Mouse (Mus musculus): ENCODE data around the gene Otof. TPM values are rescaled to one million over a fixed set of nuclear protein-coding genes. Genes with fewer than 3 reads are reported as not detected.

The Otof gene
- not detected for polyA plus RNA-seq (2017; shearing (Covaris generic))

GRCm38 (mm10) chr5:30461821-30462220 is at the start of gene Otof:
Otof (minus strand) TSS chr5:30461932.

GRCm38 (mm10) chr5:30465861-30466260 is 4.1 kb upstream of the Otof start, which contains the start of gene 1700001C02Rik:
1700001C02Rik (plus strand) TSS chr5:30466047.

Other genes starting within 250 kb of the Otof start
- 20.6 TPM for gene Selenoi, start 229.4 kb downstream of the Otof start, polyA plus RNA-seq (2017; shearing (Covaris generic))
- 6.0 TPM for gene Drc1, start 180.5 kb downstream of the Otof start, polyA plus RNA-seq (2017; shearing (Covaris generic))
- gene 1700001C02Rik, start 4.1 kb upstream of the Otof start, polyA plus RNA-seq (2017; shearing (Covaris generic)) = not detected
- not detected for gene Cib4, start 83.9 kb upstream of the Otof start, polyA plus RNA-seq (2017; shearing (Covaris generic))
- not detected for gene Kcnk3, start 126.2 kb upstream of the Otof start, polyA plus RNA-seq (2017; shearing (Covaris generic))
- gene Slc35f6, start 186.0 kb upstream of the Otof start, polyA plus RNA-seq (2017; shearing (Covaris generic)) = 31.3 TPM
- gene Cenpa, start 204.8 kb upstream of the Otof start, polyA plus RNA-seq (2017; shearing (Covaris generic)) = 81.1 TPM
- not detected for gene Dpysl5, start 249.6 kb upstream of the Otof start, polyA plus RNA-seq (2017; shearing (Covaris generic))